Mouse (Mus musculus) midbrain, embryonic 16.5 days (tissue): ENCODE results near the gene 1700123O20Rik. TPM values are rescaled to one million over a fixed set of nuclear protein-coding genes. Genes with fewer than 3 reads are reported as not detected.

Source experiments
- ATAC-seq: fragments of 200-750 bp; cut with Nextera tagmentation; 2 replicates; pipeline ENCODE4 v1.8.0; 2017; ENCODE audit warnings: moderate TSS enrichment
- H3K27ac ChIP-seq: fragments of 300-500 bp; sonication (generic); 2 replicates; pipeline ENCODE4 v1.5.1; 2014; ENCODE audit warnings: mild to moderate bottlenecking, low read length, mixed read lengths
- H3K27me3 ChIP-seq: fragments of 300-500 bp; sonication (generic); 2 replicates; pipeline ENCODE4 v1.6.1; 2014; ENCODE audit warnings: low read depth, low read length, mixed read lengths; ENCODE audit not compliant: control insufficient read depth, insufficient read depth
- H3K36me3 ChIP-seq: fragments of 300-500 bp; sonication (generic); 2 replicates; pipeline ENCODE4 v1.6.1; 2014; ENCODE audit warnings: mild to moderate bottlenecking, low read length, moderate library complexity, mixed read lengths; ENCODE audit not compliant: control insufficient read depth, insufficient read depth
- H3K4me1 ChIP-seq: fragments of 300-500 bp; sonication (generic); 2 replicates; pipeline ENCODE4 v1.6.1; 2014; ENCODE audit warnings: mild to moderate bottlenecking, low read length, mixed read lengths; ENCODE audit not compliant: control insufficient read depth, insufficient read depth
- H3K4me2 ChIP-seq: fragments of 300-500 bp; sonication (generic); 2 replicates; pipeline ENCODE4 v1.6.1; 2014; ENCODE audit warnings: mild to moderate bottlenecking, low read length, mixed read lengths
- H3K4me3 ChIP-seq: fragments of 300-500 bp; sonication (generic); 2 replicates; pipeline ENCODE4 v1.5.1; 2014; ENCODE audit warnings: low read depth, mild to moderate bottlenecking, low read length, moderate library complexity, mixed read lengths
- H3K9ac ChIP-seq: fragments of 300-500 bp; sonication (generic); 2 replicates; pipeline ENCODE4 v1.6.1; 2014; ENCODE audit warnings: low read depth, low read length, mixed read lengths
- H3K9me3 ChIP-seq: fragments of 300-500 bp; sonication (generic); replicated peaks from 2 replicates; pipeline ENCODE4 v1.6.1; 2014; ENCODE audit warnings: mild to moderate bottlenecking, low read length, mixed read lengths; ENCODE audit not compliant: control insufficient read depth, poor library complexity, severe bottlenecking
- WGBS: fragments of 180-500 bp; shearing (Covaris S2); extraction: QIAGEN DNeasy Blood & Tissue Kit; methylation state at CpG from one replicate; pipeline ENCODE4 v1.1.7; 2014; 5-methylcytosine and 5-hydroxymethylcytosine counted together
- polyA plus RNA-seq: library from polyadenylated mRNA; unstranded; fragments of >200 nt; fragmentation: Nextera tagmentation; extraction: Ambion mirVana; gene quantifications from 2 replicates; pipeline ENCODE4 v1.2.1, GENCODE M21; 2015

Gene 1700123O20Rik
- polyA plus RNA-seq, 1 experiment from 2014 or later, result 58.9 TPM

DNA sequence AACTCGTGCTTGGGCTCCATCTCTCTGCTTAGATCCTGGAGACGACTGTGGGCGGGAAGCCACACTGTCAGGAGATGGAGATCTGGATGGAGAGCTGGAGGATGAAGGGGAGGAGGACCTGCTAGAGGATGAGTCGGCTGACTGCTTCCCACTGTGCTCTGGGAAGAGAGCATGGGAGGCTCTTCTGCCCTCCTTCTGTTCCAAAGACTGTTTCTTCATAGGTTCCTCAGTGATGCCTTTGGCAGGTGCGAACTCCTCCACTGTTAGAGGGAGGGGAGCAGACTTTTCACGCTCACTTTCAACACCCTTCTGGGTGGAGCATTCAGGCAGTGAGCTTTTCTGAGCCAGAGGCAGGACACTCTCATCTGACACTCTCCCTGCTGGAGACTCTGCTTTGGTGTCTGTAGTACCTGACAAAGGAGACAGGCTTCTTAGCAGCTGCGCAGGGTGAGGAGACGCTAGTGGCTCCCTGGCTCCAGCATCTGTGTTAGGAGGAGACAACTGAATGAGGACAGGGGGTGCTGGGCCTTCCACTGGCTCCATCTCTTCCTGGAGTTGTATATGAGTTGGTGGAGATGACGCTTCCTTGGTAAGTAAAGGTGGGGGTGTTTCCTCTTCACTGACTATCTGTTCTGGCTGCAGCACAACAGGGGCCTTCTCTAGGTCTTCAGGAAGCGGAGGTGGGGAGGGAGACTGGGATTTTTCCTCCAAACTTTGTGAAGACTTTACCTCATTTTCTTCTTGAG, 21.4 kb upstream of the 1700123O20Rik start:
- H3K27me3 ChIP-seq, result no peaks in the 10 kb centered on the region
- no peak overlapping the region for H3K4me2 ChIP-seq
- no peak overlapping the region for H3K27ac ChIP-seq
- H3K36me3 ChIP-seq, result peaks cover 47% of the 10 kb centered on the region
- WGBS, result 95% methylated on average over 10 of the region's 10 CpGs
- no peaks in the 10 kb centered on the region for H3K4me1 ChIP-seq
- H3K9ac ChIP-seq, result no peak overlapping the region
- H3K9me3 ChIP-seq, result no peaks in the 10 kb centered on the region
- no peak overlapping the region for H3K4me3 ChIP-seq
- ATAC-seq, result no peak

DNA sequence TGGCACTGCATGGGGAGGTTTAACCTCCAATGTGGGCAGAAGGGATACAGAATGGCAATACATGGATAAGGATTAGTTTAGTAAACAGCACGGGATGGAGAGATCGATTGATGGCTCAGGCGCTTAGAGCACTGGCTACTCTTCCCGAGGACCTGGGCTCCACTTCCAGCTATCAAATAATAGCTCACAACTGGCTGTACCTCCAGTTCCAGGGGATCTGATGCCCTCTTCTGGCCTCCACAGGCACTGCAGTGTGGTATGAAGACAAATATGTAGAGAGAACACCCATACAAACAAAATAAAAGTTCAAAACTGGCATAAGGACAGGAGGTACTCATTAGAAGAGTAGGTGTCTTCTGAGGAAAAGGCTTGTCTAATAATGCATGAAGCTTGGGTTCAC, 16.6 kb upstream of the 1700123O20Rik start:
- Histone ChIP-seq H3K4me2 (no peak overlapping the region), H3K27me3 (no peaks in the 10 kb centered on the region), H3K9ac (no peak overlapping the region), H3K9me3 (no peaks in the 10 kb centered on the region), H3K4me3 (no peak overlapping the region), H3K36me3 (peaks cover 24% of the 10 kb centered on the region), H3K4me1 (no peaks in the 10 kb centered on the region), H3K27ac (no peak overlapping the region)
- 83% methylated on average over 4 of the region's 4 CpGs for WGBS
- ATAC-seq, result no peak

DNA sequence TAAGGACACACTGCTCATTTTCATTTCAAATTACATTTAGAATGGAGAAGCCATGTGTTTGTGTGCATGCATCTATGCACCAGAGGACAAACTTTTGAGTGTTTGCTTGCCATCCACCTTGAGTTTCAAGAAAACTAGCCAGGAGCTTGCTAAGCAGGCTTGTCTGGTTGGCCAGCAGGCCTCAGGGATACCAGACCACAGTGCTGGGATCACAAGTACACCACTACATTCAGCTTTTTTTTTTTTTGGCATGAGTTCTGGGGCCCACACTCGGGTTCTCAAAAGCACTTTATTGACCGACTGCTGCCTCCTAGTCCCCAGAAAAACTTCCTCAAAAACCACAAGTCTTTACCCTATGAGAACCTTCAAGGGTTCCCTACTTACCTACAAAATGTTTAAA, 11.7 kb upstream of the 1700123O20Rik start:
- WGBS, result 87% methylated on average over 2 of the region's 2 CpGs
- H3K9me3 ChIP-seq, result no peaks in the 10 kb centered on the region
- no peak overlapping the region for H3K9ac ChIP-seq
- no peak for ATAC-seq
- no peak overlapping the region for H3K4me2 ChIP-seq
- H3K4me1 ChIP-seq, result no peaks in the 10 kb centered on the region
- peaks cover 25% of the 10 kb centered on the region for H3K36me3 ChIP-seq
- no peak overlapping the region for H3K27ac ChIP-seq
- H3K4me3 ChIP-seq, result no peak overlapping the region
- H3K27me3 ChIP-seq, result no peaks in the 10 kb centered on the region

DNA sequence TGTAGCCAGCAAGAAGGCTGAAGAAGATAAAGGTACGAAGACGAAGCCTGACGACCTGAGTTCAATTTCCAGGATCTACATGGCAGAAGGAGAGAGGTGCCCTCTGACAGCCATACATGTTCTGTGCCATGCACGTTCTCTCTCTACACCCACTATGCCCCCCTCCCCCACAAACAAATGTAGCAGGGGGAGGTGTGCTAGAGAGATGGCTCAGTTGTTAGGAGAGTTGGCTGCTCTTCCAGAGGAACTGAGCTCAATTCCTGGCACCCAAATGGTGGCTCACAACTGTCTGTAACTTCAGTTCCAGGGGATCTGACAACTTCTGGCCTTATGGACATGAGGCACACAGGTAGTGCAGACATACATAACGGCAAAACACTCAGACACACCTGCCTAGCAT, 9.7 kb upstream of the 1700123O20Rik start:
- no peak overlapping the region for H3K4me3 ChIP-seq
- 91% methylated on average over 5 of the region's 5 CpGs for WGBS
- H3K27me3 ChIP-seq, result no peaks in the 10 kb centered on the region
- H3K4me1 ChIP-seq, result no peaks in the 10 kb centered on the region
- no peaks in the 10 kb centered on the region for H3K9me3 ChIP-seq
- peaks cover 26% of the 10 kb centered on the region for H3K36me3 ChIP-seq
- ATAC-seq, result no peak
- H3K27ac ChIP-seq, result no peak overlapping the region
- no peak overlapping the region for H3K9ac ChIP-seq
- no peak overlapping the region for H3K4me2 ChIP-seq

DNA sequence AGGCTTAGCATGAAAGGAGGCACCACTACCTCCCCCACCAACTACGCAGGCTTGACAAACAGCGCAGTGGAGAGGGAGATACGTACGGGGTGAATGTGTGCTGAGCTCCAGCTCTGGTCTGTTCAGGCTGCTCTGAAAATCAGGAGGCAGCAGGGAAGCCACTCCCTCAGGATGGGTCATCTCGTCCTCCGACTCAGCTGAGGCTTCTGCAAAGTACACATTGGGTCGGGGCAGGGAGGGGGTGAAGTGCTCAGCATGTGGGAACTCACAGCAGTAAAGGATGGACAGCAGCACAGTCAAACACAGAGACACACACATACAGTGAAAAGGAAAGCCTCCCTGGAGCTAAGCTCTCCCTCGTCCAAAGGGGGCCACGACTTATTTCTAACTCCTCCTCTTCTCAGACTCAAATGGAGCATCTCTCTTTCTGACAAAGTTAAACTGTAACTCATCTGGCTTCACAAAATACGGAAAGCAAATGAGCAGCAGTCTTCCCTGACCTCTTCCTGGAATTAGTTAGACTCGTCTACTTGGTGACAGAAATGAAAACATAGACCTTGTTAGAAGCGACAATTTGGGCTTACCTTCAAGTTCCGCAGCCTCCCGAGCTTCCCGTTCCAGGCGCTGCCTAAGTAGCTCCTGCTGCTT, 7.2 kb upstream of the 1700123O20Rik start:
- Histone ChIP-seq H3K27ac (no peak overlapping the region), H3K9ac (no peak overlapping the region), H3K4me3 (no peak overlapping the region), H3K9me3 (no peaks in the 10 kb centered on the region), H3K36me3 (peaks cover 26% of the 10 kb centered on the region), H3K4me2 (no peak overlapping the region), H3K27me3 (no peaks in the 10 kb centered on the region), H3K4me1 (no peaks in the 10 kb centered on the region; the same call in 1 of the 2 replicates)
- 86% methylated on average over 16 of the region's 16 CpGs for WGBS
- ATAC-seq, result no peak

DNA sequence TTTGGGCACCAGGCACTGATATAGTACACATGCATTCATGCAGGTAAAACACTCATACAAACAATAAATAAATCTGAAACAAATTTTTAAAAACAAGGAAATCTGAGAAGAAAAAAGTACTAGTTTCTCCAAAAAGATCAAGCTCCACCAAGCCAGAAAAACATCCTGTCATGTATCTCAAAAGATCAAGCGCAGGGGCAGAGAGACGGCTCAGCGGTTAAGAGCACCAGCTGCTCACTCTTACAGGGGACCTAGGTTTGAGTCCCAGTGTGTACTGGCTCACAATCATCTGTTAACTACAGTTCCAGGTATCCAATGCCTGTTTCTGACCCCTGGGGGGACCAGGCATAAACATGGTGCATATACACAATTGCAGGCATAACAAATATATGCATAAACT, 3.6 kb upstream of the 1700123O20Rik start:
- 90% methylated on average over 3 of the region's 3 CpGs for WGBS
- H3K27me3 ChIP-seq, result no peaks in the 10 kb centered on the region
- ATAC-seq, result no peak

DNA sequence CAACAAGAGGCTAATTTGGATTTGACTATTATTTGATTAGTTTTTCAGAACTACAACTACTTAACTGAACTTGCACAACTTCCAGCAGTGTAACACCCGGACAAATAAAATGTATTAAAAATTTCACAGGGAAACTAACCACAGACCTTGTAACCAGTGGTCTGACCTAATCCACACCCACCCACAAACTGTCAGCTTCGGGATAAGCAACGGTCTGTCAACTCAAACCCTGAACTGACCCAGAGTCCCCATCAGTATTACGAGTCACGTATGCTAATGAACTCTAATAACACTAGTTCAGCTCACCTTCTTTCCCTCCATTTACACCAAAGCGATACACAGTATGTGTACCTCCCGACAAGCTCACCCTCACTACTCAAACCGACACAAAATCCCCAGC, 545 bp upstream of the 1700123O20Rik start:
- H3K9me3 ChIP-seq, result no peaks in the 10 kb centered on the region
- H3K27me3 ChIP-seq, result no peaks in the 10 kb centered on the region
- H3K36me3 ChIP-seq, result peaks cover 6% of the 10 kb centered on the region; the same call in 1 of the 2 replicates
- peak overlapping the region; percentile 61 for H3K4me2 ChIP-seq
- H3K9ac ChIP-seq, result peak overlapping the region; percentile 94
- H3K27ac ChIP-seq, result peak overlapping the region; percentile 98
- WGBS, result 9% methylated on average over 8 of the region's 8 CpGs
- peak overlapping the region; percentile 85 for H3K4me3 ChIP-seq
- peaks cover 21% of the 10 kb centered on the region for H3K4me1 ChIP-seq
- ATAC-seq, result no peak

More for the DNA sequence above, 3.6 kb upstream of the 1700123O20Rik start:
- Histone ChIP-seq H3K9ac (no peak overlapping the region), H3K36me3 (peaks cover 12% of the 10 kb centered on the region; the same call in 1 of the 2 replicates), H3K4me2 (no peak overlapping the region), H3K4me3 (no peak overlapping the region), H3K4me1 (peaks cover 10% of the 10 kb centered on the region), H3K9me3 (no peaks in the 10 kb centered on the region), H3K27ac (no peak overlapping the region)

DNA sequence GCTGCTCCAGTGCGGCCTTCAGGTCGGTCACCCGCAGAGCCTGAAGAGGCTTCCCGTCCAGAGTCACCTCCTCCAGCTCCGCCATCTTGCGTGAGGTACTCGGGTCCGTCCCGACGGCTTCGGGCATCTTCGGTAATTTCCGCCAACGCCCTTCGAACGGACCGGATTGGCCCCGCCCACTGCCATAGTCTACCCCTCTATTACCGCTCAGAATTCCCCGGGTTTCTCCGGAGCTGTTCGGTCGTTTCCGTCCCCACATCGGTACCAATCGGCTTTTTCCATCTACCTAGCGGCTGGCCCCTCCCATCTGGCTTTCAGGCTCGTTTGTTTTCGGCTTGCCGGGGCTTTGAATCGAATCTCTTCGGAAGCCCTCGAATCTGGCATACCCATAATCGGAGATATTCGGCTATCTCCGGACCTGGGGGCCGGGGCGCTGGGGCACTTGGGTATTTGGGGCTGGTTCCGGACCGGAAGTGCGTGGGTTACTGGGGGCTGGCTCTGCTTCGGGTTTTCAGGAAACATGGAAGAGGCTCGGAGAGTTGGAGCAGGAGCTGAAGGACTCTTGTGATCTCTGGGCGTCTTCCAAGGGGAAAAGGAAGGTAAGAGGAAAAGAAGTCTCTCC, 617 bp downstream of the 1700123O20Rik start, which contains the start of gene Acin1:
Gene Acin1 (minus strand): TSS at position 410 of the 622 bp plus-strand sequence.
- under 1% methylated on average over 44 of the region's 44 CpGs for WGBS
- Histone ChIP-seq H3K9me3 (no peaks in the 10 kb centered on the region), H3K27me3 (no peaks in the 10 kb centered on the region), H3K27ac (peak within 1 kb of the TSS; percentile 98), H3K9ac (peak within 1 kb of the TSS; percentile 94), H3K4me3 (peak within 1 kb of the TSS; percentile 85), H3K4me1 (peaks cover 21% of the 10 kb centered on the region), H3K4me2 (peak within 1 kb of the TSS; percentile 81), H3K36me3 (peaks cover 6% of the 10 kb centered on the region; the same call in 1 of the 2 replicates)
- peak; percentile 98 for ATAC-seq

DNA sequence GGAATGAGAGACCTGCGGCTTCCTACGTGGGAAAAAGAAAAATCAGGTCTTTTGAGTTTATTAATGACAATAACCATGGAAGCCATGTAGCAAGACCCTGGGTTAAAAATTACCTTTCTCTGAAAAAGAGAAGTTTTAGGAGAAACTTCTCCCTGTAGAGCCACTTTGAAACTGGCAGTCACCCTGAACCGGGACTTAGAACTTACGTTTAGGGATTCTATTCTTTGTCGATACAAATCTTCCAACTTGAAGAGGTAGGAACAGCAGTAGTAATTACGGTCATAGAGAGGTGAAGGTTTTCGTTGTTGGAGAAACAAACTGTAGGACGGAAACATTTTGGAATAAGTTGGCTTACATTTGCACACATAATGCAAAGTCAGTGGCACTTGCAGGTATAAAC, 1.2 kb downstream of the 1700123O20Rik start:
- Histone ChIP-seq H3K9me3 (no peaks in the 10 kb centered on the region), H3K9ac (peak overlapping the region; percentile 60), H3K4me3 (peak overlapping the region; percentile 85), H3K27ac (peak overlapping the region; percentile 59), H3K27me3 (no peaks in the 10 kb centered on the region), H3K36me3 (peaks cover 6% of the 10 kb centered on the region; the same call in 1 of the 2 replicates), H3K4me1 (peaks cover 21% of the 10 kb centered on the region), H3K4me2 (peak overlapping the region; percentile 81)
- no peak for ATAC-seq
- WGBS, result 7% methylated on average over 8 of the region's 8 CpGs
